Mouse (Mus musculus): ENCODE measurements around the gene Prss53. TPM values are rescaled to one million over a fixed set of nuclear protein-coding genes. Genes with fewer than 3 reads are reported as not detected.

Gene Prss53
- 0.63 and 0.64 TPM in 2 replicates for polyA plus RNA-seq (2014; fragmentation: Nextera tagmentation; extraction: Ambion mirVana)

GRCm38 (mm10) chr7:127890798-127891197 is at the start of gene Prss53:
Gene Prss53 (minus strand): TSS chr7:127890970.
- DNase-seq (ENCODE audit: low spot score) (no peak), ATAC-seq (replicated peaks; ENCODE audit: low FRiP score, low TSS enrichment, low read depth) (no peak)
- Histone ChIP-seq H3K4me3 (ENCODE audit: low read depth, low read length) (no peak within 1 kb of the TSS), H3K36me3 (ENCODE audit: control insufficient read depth, insufficient read depth, low read length) (peaks cover 57% of the 10 kb centered on the region), H3K9ac (ENCODE audit: low read length) (no peak within 1 kb of the TSS), H3K4me1 (replicated peaks; ENCODE audit: control insufficient read depth, insufficient read depth, low read length) (peaks cover 8% of the 10 kb centered on the region), H3K4me2 (ENCODE audit: low read length) (no peak within 1 kb of the TSS), H3K9me3 (ENCODE audit: control insufficient read depth, low read length) (no peaks in the 10 kb centered on the region), H3K27ac (ENCODE audit: low read depth) (no peak within 1 kb of the TSS), H3K27me3 (replicated peaks; ENCODE audit: control insufficient read depth, insufficient read depth, low read length) (no peaks in the 10 kb centered on the region)
- 24% methylated on average over 4 of the region's 4 CpGs for WGBS

- H3K4me2 ChIP-seq (ENCODE audit: low read length), result peak overlapping the region; percentile 97
- ATAC-seq (replicated peaks; ENCODE audit: low FRiP score, low TSS enrichment, low read depth), result no peak
- H3K36me3 ChIP-seq (ENCODE audit: control insufficient read depth, insufficient read depth, low read length), result no peaks in the 10 kb centered on the region
- no peaks in the 10 kb centered on the region for H3K27me3 ChIP-seq (replicated peaks; ENCODE audit: control insufficient read depth, insufficient read depth, low read length)
- H3K4me1 ChIP-seq (replicated peaks; ENCODE audit: control insufficient read depth, insufficient read depth, low read length), result peaks cover 7% of the 10 kb centered on the region
- 55% methylated on average over 18 of the region's 18 CpGs for WGBS
- peak overlapping the region; percentile 69 for H3K4me3 ChIP-seq (ENCODE audit: low read depth, low read length)
- peak overlapping the region; percentile 76 for H3K9ac ChIP-seq (ENCODE audit: low read length)
- no peak for DNase-seq (ENCODE audit: low spot score)
- no peaks in the 10 kb centered on the region for H3K9me3 ChIP-seq (ENCODE audit: control insufficient read depth, low read length)
- peak overlapping the region; percentile 62; the same call in 1 of the 2 replicates for H3K27ac ChIP-seq (ENCODE audit: low read depth)
These were observed 45.6 kb upstream of the Prss53 start for GRCm38 (mm10) chr7:127936216-127936884.

- ATAC-seq (replicated peaks; ENCODE audit: low FRiP score, low TSS enrichment, low read depth) (peak; percentile 25), DNase-seq (ENCODE audit: low spot score) (no peak)
- under 1% methylated on average over 38 of the region's 38 CpGs for WGBS
These were observed 45.0 kb upstream of the Prss53 start for GRCm38 (mm10) chr7:127935748-127936159.

GRCm38 (mm10) chr7:127935028-127935722 is 44.4 kb upstream of the Prss53 start:
- DNase-seq (ENCODE audit: low spot score) (peak; percentile 97), ATAC-seq (replicated peaks; ENCODE audit: low FRiP score, low TSS enrichment, low read depth) (peak; percentile 90)
- Histone ChIP-seq H3K4me1 (replicated peaks; ENCODE audit: control insufficient read depth, insufficient read depth, low read length) (peaks cover 9% of the 10 kb centered on the region), H3K36me3 (ENCODE audit: control insufficient read depth, insufficient read depth, low read length) (no peaks in the 10 kb centered on the region), H3K9ac (ENCODE audit: low read length) (peak overlapping the region; percentile 76), H3K9me3 (ENCODE audit: control insufficient read depth, low read length) (no peaks in the 10 kb centered on the region), H3K27ac (ENCODE audit: low read depth) (peak overlapping the region; percentile 62), H3K4me2 (ENCODE audit: low read length) (peak overlapping the region; percentile 97), H3K27me3 (replicated peaks; ENCODE audit: control insufficient read depth, insufficient read depth, low read length) (peaks cover 3% of the 10 kb centered on the region; the same call in 1 of the 2 replicates), H3K4me3 (ENCODE audit: low read depth, low read length) (peak overlapping the region; percentile 69)
- 7% methylated on average over 31 of the region's 32 CpGs for WGBS

More at GRCm38 (mm10) chr7:127935748-127936159, 45.0 kb upstream of the Prss53 start:
- H3K9me3 ChIP-seq (ENCODE audit: control insufficient read depth, low read length), result no peaks in the 10 kb centered on the region
- H3K36me3 ChIP-seq (ENCODE audit: control insufficient read depth, insufficient read depth, low read length), result no peaks in the 10 kb centered on the region
- peak overlapping the region; percentile 69 for H3K4me3 ChIP-seq (ENCODE audit: low read depth, low read length)
- H3K4me2 ChIP-seq (ENCODE audit: low read length), result peak overlapping the region; percentile 97
- H3K4me1 ChIP-seq (replicated peaks; ENCODE audit: control insufficient read depth, insufficient read depth, low read length), result peaks cover 9% of the 10 kb centered on the region
- peak overlapping the region; percentile 76 for H3K9ac ChIP-seq (ENCODE audit: low read length)
- H3K27ac ChIP-seq (ENCODE audit: low read depth), result peak overlapping the region; percentile 62
- H3K27me3 ChIP-seq (replicated peaks; ENCODE audit: control insufficient read depth, insufficient read depth, low read length), result no peaks in the 10 kb centered on the region

GRCm38 (mm10) chr7:127934075-127934474 is 43.3 kb upstream of the Prss53 start:
- Histone ChIP-seq H3K9me3 (ENCODE audit: control insufficient read depth, low read length) (no peaks in the 10 kb centered on the region), H3K4me2 (ENCODE audit: low read length) (no peak overlapping the region), H3K27me3 (replicated peaks; ENCODE audit: control insufficient read depth, insufficient read depth, low read length) (peaks cover 6% of the 10 kb centered on the region; the same call in 1 of the 2 replicates), H3K4me1 (replicated peaks; ENCODE audit: control insufficient read depth, insufficient read depth, low read length) (peaks cover 9% of the 10 kb centered on the region), H3K4me3 (ENCODE audit: low read depth, low read length) (no peak overlapping the region), H3K36me3 (ENCODE audit: control insufficient read depth, insufficient read depth, low read length) (no peaks in the 10 kb centered on the region), H3K9ac (ENCODE audit: low read length) (no peak overlapping the region), H3K27ac (ENCODE audit: low read depth) (no peak overlapping the region)
- DNase-seq (ENCODE audit: low spot score) (no peak), ATAC-seq (replicated peaks; ENCODE audit: low FRiP score, low TSS enrichment, low read depth) (no peak)
- 87% methylated on average over 5 of the region's 5 CpGs for WGBS

- ATAC-seq (replicated peaks; ENCODE audit: low FRiP score, low TSS enrichment, low read depth) (no peak), DNase-seq (ENCODE audit: low spot score) (peak; percentile 67)
- Histone ChIP-seq H3K4me2 (ENCODE audit: low read length) (no peak overlapping the region), H3K27me3 (replicated peaks; ENCODE audit: control insufficient read depth, insufficient read depth, low read length) (peaks cover 6% of the 10 kb centered on the region; the same call in 1 of the 2 replicates), H3K36me3 (ENCODE audit: control insufficient read depth, insufficient read depth, low read length) (no peaks in the 10 kb centered on the region; the same call in 1 of the 2 replicates), H3K27ac (ENCODE audit: low read depth) (peak overlapping the region; percentile 39), H3K9ac (ENCODE audit: low read length) (no peak overlapping the region; the same call in 1 of the 2 replicates), H3K4me1 (replicated peaks; ENCODE audit: control insufficient read depth, insufficient read depth, low read length) (peaks cover 9% of the 10 kb centered on the region), H3K4me3 (ENCODE audit: low read depth, low read length) (no peak overlapping the region), H3K9me3 (ENCODE audit: control insufficient read depth, low read length) (no peaks in the 10 kb centered on the region)
- WGBS, result 17% methylated on average over 13 of the region's 13 CpGs
These were observed 41.7 kb upstream of the Prss53 start for GRCm38 (mm10) chr7:127932273-127933031.

- peak overlapping the region; percentile 39 for H3K27ac ChIP-seq (ENCODE audit: low read depth)
- 26% methylated on average over 13 of the region's 13 CpGs for WGBS
- H3K9ac ChIP-seq (ENCODE audit: low read length), result 0 out of 2 replicates have a peak overlapping the region, but pooled peaks have one; percentile 17
- DNase-seq (ENCODE audit: low spot score) (peak; percentile 67), ATAC-seq (replicated peaks; ENCODE audit: low FRiP score, low TSS enrichment, low read depth) (no peak)
- peaks cover 9% of the 10 kb centered on the region for H3K4me1 ChIP-seq (replicated peaks; ENCODE audit: control insufficient read depth, insufficient read depth, low read length)
- no peak overlapping the region for H3K4me3 ChIP-seq (ENCODE audit: low read depth, low read length)
- peaks cover 6% of the 10 kb centered on the region; the same call in 1 of the 2 replicates for H3K27me3 ChIP-seq (replicated peaks; ENCODE audit: control insufficient read depth, insufficient read depth, low read length)
- peak overlapping the region; percentile 34 for H3K4me2 ChIP-seq (ENCODE audit: low read length)
- H3K36me3 ChIP-seq (ENCODE audit: control insufficient read depth, insufficient read depth, low read length), result peaks cover 5% of the 10 kb centered on the region; the same call in 1 of the 2 replicates
- H3K9me3 ChIP-seq (ENCODE audit: control insufficient read depth, low read length), result no peaks in the 10 kb centered on the region
These were observed 40.8 kb upstream of the Prss53 start for GRCm38 (mm10) chr7:127931351-127932135.
